Mouse (Mus musculus) right cerebral cortex, adult 18-20 months (tissue): ENCODE data around the gene Chst2.

Experiments
- DNase-seq: peaks from one replicate; pipeline ENCODE4 v3.0.0; 2022; ENCODE audit warnings: mixed read lengths

Chst2 gene

DNA sequence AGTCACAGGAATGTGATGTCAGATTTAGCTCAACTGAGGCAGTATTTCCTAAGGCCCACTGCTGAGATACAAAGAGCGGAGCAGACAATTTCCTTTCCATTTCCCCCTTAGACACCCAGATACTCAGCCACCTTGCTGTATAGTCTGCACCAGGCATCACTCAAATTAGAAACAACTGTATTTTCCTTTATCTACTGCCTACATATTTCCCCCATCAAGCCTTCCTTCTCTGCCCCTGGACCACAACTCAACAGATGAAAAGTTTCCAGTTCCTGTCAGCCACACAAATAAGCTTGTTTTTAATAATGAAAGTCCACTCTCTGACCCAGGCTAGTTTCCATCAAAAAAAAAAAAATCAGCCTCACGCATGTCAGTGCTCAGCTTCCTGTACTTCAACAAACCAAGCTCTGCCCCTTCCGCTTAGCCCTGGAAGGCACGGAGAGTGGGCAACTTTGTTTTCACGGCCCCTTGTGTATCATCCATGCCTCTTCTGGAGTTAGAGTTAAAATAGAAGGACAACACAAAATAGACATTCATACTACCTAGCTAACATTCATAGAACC lies 52.6 kb downstream of the Chst2 start:
- no peak for DNase-seq

- DNase-seq: no peak
Observed at GRCm38 (mm10) chr9:95351968-95352367, 54.6 kb downstream of the Chst2 start.

GRCm38 (mm10) chr9:95350550-95350949 lies 56.0 kb downstream of the Chst2 start:
- no peak for DNase-seq
